Mouse (Mus musculus): Measurements from ENCODE around the gene Hipk3.

DNA sequence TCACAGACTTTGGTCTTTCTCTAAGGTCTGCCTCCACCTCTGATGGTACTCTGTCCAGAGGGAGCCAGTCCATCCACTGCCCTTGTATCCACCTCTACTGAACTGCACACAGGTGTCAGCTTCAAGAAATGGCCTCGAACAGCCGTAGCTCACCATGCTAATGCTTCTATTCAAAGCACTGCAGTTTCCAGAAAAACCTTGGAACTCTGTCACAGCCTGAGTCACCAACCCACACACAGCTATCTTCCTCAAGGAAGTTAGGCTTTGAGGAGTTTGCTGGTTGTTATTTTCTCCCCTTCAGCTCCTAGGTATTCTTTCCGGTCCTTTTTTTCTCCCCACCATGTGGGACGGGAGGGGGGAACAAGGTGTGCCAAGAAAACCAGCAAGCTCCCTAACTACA lies 3.5 kb upstream of the Hipk3 start:
- TF ChIP-seq TAL1 (IDR thresholded peaks at IDR 0.05; ENCODE audit: low read length) (no peak), GATA1 (IDR thresholded peaks at IDR 0.05; ENCODE audit: low read length) (no peak)

Measured in erythroblast, embryonic 14.5 days (primary cell).